Mouse (Mus musculus) Patski (cell line): Measurements from ENCODE around the gene Atg4b. TPM values are rescaled to one million over a fixed set of nuclear protein-coding genes. Genes with fewer than 3 reads are reported as not detected.

Experiments
- ATAC-seq: fragments of 100-300 bp; one replicate; pipeline ENCODE4 v1.8.0; 2021
- CTCF ChIA-PET: fragments of 350-600 bp; sonication (Branson Sonifier 250); formaldehyde crosslinking; loops from one replicate; lab custom pipeline; 2022; ENCODE audit warnings: inconsistent platforms; lab: Charles Lee
- POLR2A ChIA-PET: fragments of 350-600 bp; sonication (Branson Sonifier 250); formaldehyde crosslinking; loops from one replicate; lab custom pipeline; 2022; ENCODE audit warnings: antibody characterized with exemption, inconsistent platforms; lab: Charles Lee
- DNase-seq: peaks from one replicate; pipeline ENCODE4 v3.0.0-alpha.2; 2011; ENCODE audit warnings: low read depth, low spot score
- H3K27me3 ChIP-seq: fragments of 371-371 bp; one replicate; pipeline ENCODE4 v1.5.1; 2021
- CTCF ChIP-seq: fragments of 100-300 bp; IDR thresholded peaks from one replicate; pipeline ENCODE4 v1.5.1; 2021
- in situ Hi-C: fragments of 300-500 bp; cut with MboI; formaldehyde crosslinking; loops from 3 replicates; pipeline ENCODE4 v1.11.1; 2018; ENCODE audit warnings: low pct_unique_long_range_greater_than_20kb, mixed read lengths
- polyA plus RNA-seq: library from polyadenylated mRNA; unstranded; gene quantifications from one replicate; pipeline ENCODE4 v1.2.3, GENCODE M21; 2021

Atg4b gene
- polyA plus RNA-seq, 1 experiment from 2014 or later, result 74.5 TPM

DNA sequence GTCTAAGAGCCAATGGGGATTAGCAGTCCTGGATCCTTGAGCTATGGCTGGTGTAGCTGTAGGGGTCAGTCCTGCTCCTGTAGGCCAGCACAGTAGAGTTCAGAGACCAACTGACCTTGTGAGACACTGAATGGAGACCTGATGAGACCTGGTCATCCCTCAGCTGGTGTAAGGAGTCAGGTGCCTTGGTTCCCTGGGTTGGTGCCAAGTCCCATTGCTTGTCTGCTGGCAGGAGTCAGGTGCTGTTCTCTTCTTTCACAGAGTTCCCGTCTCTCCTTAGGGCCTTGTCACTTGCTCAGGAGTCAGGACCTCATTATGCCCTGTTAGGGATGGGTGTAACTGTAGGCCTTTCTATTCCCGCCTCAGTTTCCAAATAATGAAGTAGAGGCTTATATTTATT is 35.6 kb downstream of the Atg4b start:
- POLR2A ChIA-PET, result no interaction called here
- TF ChIP-seq CTCF, result no peak
- DNase-seq, result no peak
- CTCF ChIA-PET, result interaction anchor here (0.9 to 3.3 kb wide), 3 partner anchors 9 to 15 kb away, joined by 3 to 11 read pairs (median 3); partner anchors contain the start of gene Dtymk
- no peaks in the 10 kb centered on the region for H3K27me3 ChIP-seq
- in situ Hi-C loops, result no loop called here
- ATAC-seq, result no peak

GRCm38 (mm10) chr1:93794526-93794925 is 43.2 kb downstream of the Atg4b start:
- in situ Hi-C loops, result no loop called here
- CTCF ChIA-PET, result no interaction called here
- ATAC-seq (no peak), DNase-seq (no peak)
- no peaks in the 10 kb centered on the region for H3K27me3 ChIP-seq
- POLR2A ChIA-PET, result no interaction called here
- TF ChIP-seq CTCF, result no peak

DNA sequence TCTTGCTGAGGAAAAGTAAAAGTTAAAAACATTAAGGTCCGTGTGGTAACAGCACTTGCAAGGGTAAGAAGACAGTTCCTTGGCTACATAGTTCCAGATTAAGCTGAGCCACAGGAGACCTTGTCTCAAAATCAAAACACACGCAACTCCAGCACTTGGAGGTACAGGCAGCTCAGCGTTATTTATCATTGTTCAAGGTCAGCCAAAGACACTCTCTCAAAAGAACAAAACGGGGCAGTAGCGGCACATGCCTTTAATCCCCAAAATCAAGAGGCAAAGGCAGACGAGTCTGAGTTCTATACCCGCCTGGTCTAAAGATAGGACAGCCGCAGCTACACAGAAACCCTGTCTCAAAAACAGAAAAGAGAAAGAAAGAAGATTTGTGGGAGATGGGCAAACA is 44.6 kb downstream of the Atg4b start:
- DNase-seq, result no peak
- H3K27me3 ChIP-seq, result no peaks in the 10 kb centered on the region
- no peak for TF ChIP-seq CTCF
- ATAC-seq, result no peak
- ChIA-PET POLR2A (no interaction called here), CTCF (no interaction called here)
- in situ Hi-C loops, result no loop called here

DNA sequence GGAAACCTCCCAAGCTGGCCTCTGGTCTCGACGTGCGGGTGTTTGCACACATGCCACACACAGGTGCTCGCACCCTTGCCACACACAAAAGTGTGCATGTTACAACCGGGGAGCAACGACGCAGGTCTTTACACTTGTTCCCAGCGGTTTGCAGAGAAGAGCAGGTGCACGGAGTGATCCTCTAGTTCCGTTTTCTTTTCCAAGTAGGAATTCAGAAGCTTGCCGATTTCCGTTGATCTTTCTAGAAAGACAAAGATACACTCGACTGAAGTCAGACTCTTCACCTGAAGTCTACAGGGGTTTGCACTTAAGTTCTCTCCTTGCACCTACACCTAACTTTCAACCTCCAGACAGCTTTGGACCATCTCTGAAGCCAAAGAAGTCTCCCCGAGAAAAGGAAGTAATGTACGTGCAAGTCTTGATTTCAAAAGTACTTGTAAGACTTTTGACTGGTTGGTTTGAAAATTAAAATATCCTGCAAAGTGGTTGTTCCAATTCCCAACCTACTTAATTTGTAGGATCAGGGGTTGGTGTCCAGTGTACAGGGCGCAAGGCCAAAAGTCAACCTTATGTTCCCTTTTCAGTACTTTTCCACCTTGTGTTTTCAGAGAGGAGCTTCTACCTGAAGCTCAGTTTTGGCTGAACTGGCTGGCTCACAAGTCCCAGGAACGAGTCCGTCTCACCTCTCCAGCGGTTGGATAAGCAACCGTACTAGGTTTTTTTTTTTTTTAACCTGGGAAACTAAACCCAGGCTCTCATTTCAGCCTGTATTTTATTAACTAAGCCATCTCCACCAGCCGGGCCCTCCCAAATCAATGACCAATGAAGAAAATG is 49.6 kb downstream of the Atg4b start:
- ATAC-seq (no peak), DNase-seq (no peak)
- in situ Hi-C loops, result no loop called here
- H3K27me3 ChIP-seq, result no peaks in the 10 kb centered on the region
- ChIA-PET CTCF (interaction anchor here (0.9 to 1.2 kb wide), 2 partner anchors 8 to 12 kb away, joined by 3 read pairs; no protein-coding TSS in a partner anchor), POLR2A (interaction anchor here (0.6 to 1.7 kb wide), 4 partner anchors 12 to 485 kb away, joined by 3 to 5 read pairs (median 4); partner anchors contain the start of gene Thap4)
- no peak for TF ChIP-seq CTCF

DNA sequence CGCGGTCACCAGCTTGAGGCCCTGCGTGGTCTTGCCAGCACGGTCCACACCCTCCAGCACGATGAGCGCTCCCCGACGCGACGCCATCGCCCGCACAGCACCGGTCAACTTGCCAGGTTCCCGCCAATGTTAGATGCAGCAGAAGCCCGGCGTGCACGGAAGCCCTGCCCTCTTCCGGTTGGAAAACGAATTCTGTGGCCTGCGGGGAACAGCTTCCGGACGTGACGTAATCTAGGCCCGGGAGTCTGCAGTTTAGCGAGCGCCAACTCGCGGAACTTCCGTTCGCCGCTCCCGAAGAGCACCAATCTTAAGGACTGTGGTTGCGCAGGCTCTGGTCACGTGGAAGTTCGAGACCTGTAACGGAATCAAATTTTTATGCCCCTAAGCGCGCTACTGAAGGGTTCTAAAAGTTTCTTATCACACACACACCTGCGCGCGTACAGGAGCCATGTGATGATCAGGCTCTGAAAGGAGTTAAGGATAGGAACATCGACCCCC is 50.5 kb downstream of the Atg4b start, which contains the start of gene Dtymk:
Gene Dtymk, minus strand, starts transcription at position 194 of the 498 bp plus-strand sequence.
- ATAC-seq (peak; percentile 58), DNase-seq (peak; percentile 55)
- ChIA-PET CTCF (interaction anchor here (0.9 to 1.2 kb wide), 3 partner anchors 9 to 15 kb away, joined by 3 read pairs; no protein-coding TSS in a partner anchor), POLR2A (interaction anchor here (0.6 to 1.7 kb wide), 4 partner anchors 13 to 485 kb away, joined by 3 to 5 read pairs (median 4); partner anchors contain the start of gene Thap4)
- in situ Hi-C loops, result no loop called here
- TF ChIP-seq CTCF, result no peak
- no peaks in the 10 kb centered on the region for H3K27me3 ChIP-seq

DNA sequence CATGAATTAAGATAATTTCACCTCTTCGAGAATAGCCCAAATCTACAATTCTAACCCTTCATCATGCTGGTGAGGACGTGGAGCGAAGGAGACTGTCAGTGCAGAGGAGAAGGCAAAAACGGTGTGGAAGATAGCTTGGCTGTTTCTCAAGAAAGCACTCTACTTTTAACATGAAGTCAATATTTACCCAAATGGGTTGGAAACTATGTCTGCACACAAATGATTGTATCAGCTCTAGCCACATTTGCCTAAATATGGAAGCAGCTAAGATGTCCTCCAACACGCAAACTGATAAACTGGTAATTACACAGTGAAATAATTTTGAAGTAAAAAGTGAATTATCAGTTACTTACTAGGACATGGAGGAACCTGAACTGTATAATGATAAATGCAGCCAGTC is 51.5 kb downstream of the Atg4b start:
- POLR2A ChIA-PET, result no interaction called here
- in situ Hi-C loops, result no loop called here
- ATAC-seq, result no peak

GRCm38 (mm10) chr1:93803556-93804507 is 52.5 kb downstream of the Atg4b start, which contains the start of gene Ing5:
TSS of gene Ing5 (plus strand) at chr1:93803965.
- CTCF ChIA-PET, result interaction anchor here (0.7 to 1.0 kb wide), 2 partner anchors 11 to 36 kb away, joined by 3 read pairs; no protein-coding TSS in a partner anchor
- DNase-seq (peak; percentile 78), ATAC-seq (peak; percentile 88)
- POLR2A ChIA-PET, result no interaction called here
- no peaks in the 10 kb centered on the region for H3K27me3 ChIP-seq
- TF ChIP-seq CTCF, result no peak
- in situ Hi-C loops, result no loop called here

More for the DNA sequence above, 51.5 kb downstream of the Atg4b start:
- TF ChIP-seq CTCF, result no peak
- H3K27me3 ChIP-seq, result no peaks in the 10 kb centered on the region
- DNase-seq, result no peak
- CTCF ChIA-PET, result no interaction called here

GRCm38 (mm10) chr1:93804818-93805217 is 53.5 kb downstream of the Atg4b start:
- DNase-seq (no peak), ATAC-seq (no peak)
- ChIA-PET CTCF (interaction anchor here (0.7 kb wide), 1 partner anchor 10 kb away, joined by 3 read pairs; no protein-coding TSS in a partner anchor), POLR2A (no interaction called here)
- no peaks in the 10 kb centered on the region for H3K27me3 ChIP-seq
- in situ Hi-C loops, result no loop called here
- no peak for TF ChIP-seq CTCF

DNA sequence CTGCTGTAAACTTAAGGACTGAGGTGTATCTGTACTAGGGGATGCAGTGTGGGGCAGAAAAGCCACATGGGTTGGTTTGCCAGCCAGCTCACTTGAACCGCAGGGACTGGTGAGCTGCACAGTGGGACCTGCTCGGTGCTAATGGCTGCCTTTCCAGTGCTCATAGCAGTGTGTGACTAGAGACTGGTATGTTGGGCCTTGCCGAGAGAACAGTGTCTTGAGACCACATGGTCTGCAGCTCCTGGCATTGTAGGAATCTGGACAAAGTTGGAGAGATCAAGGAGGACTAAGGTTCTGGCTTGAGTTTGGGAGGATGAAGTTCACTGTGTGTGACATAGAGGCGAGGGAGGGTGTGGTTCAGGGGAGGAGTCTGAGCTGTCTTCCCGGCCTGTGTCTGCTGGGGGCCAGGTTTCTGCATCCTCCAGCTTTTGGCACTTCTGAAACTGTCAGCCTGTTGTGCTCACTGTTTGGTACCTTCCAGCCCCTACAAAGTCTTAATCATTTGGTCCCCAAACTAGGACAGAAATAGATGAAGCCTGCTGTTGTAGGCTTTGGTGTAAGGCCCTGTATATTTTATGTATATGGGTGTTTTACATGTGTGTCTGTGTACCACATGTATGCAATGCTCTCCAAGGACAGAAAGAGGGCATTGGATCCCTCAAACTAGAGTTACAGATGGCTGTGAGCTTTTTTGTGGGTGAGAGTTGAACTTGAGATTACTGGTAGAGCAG is 54.1 kb downstream of the Atg4b start:
- H3K27me3 ChIP-seq, result no peaks in the 10 kb centered on the region
- in situ Hi-C loops, result no loop called here
- no peak for DNase-seq
- CTCF ChIA-PET, result no interaction called here
- POLR2A ChIA-PET, result no interaction called here
- ATAC-seq, result no peak
- no peak for TF ChIP-seq CTCF
